Mouse (Mus musculus): ENCODE data around the gene Znrf4. TPM values are rescaled to one million over a fixed set of nuclear protein-coding genes. Genes with fewer than 3 reads are reported as not detected.
A peak's percentile ranks its signal among the peaks of the same experiment; 100 is the strongest.

Gene Znrf4
- polyA plus RNA-seq, 1 experiment from 2014 or later: not detected

- Histone ChIP-seq H3K4me2 (ENCODE audit: low read length) (no peak overlapping the region; the same call in 1 of the 2 replicates), H3K36me3 (ENCODE audit: control insufficient read depth, insufficient read depth, low read length) (0 out of 2 replicates have a peak, but pooled peaks cover 3% of the 10 kb centered on the region), H3K4me1 (ENCODE audit: control insufficient read depth, insufficient read depth, low read depth, low read length) (peaks cover 79% of the 10 kb centered on the region), H3K9me3 (ENCODE audit: control insufficient read depth, low read length) (no peaks in the 10 kb centered on the region), H3K9ac (ENCODE audit: low read depth, low read length) (no peak overlapping the region; the same call in 1 of the 2 replicates), H3K27me3 (replicated peaks; ENCODE audit: control insufficient read depth, insufficient read depth, low read length) (no peaks in the 10 kb centered on the region), H3K27ac (ENCODE audit: low read depth, low read length) (peak overlapping the region; percentile 84), H3K4me3 (ENCODE audit: low read length) (no peak overlapping the region)
- 78% methylated on average over 9 of the region's 9 CpGs for WGBS
- ATAC-seq: no peak
These were observed 43.9 kb downstream of the Znrf4 start for GRCm38 (mm10) chr17:56468380-56468779.

- Histone ChIP-seq H3K4me3 (ENCODE audit: low read length) (peak overlapping the region; percentile 18), H3K27ac (ENCODE audit: low read depth, low read length) (peak overlapping the region; percentile 84), H3K36me3 (ENCODE audit: control insufficient read depth, insufficient read depth, low read length) (0 out of 2 replicates have a peak, but pooled peaks cover 3% of the 10 kb centered on the region), H3K9me3 (ENCODE audit: control insufficient read depth, low read length) (no peaks in the 10 kb centered on the region), H3K9ac (ENCODE audit: low read depth, low read length) (peak overlapping the region; percentile 44), H3K4me1 (ENCODE audit: control insufficient read depth, insufficient read depth, low read depth, low read length) (peaks cover 79% of the 10 kb centered on the region), H3K4me2 (ENCODE audit: low read length) (peak overlapping the region; percentile 51), H3K27me3 (replicated peaks; ENCODE audit: control insufficient read depth, insufficient read depth, low read length) (no peaks in the 10 kb centered on the region)
- peak; percentile 78 for ATAC-seq
- WGBS: 6% methylated on average over 7 of the region's 7 CpGs
These were observed 44.8 kb downstream of the Znrf4 start for GRCm38 (mm10) chr17:56467456-56467884.

- Histone ChIP-seq H3K4me1 (ENCODE audit: control insufficient read depth, insufficient read depth, low read depth, low read length) (peaks cover 74% of the 10 kb centered on the region), H3K27me3 (replicated peaks; ENCODE audit: control insufficient read depth, insufficient read depth, low read length) (no peaks in the 10 kb centered on the region), H3K9me3 (ENCODE audit: control insufficient read depth, low read length) (no peaks in the 10 kb centered on the region), H3K4me2 (ENCODE audit: low read length) (peak overlapping the region; percentile 51), H3K27ac (ENCODE audit: low read depth, low read length) (peak overlapping the region; percentile 84), H3K9ac (ENCODE audit: low read depth, low read length) (peak overlapping the region; percentile 27), H3K36me3 (ENCODE audit: control insufficient read depth, insufficient read depth, low read length) (0 out of 2 replicates have a peak, but pooled peaks cover 3% of the 10 kb centered on the region), H3K4me3 (ENCODE audit: low read length) (no peak overlapping the region)
- WGBS: 44% methylated on average over 6 of the region's 6 CpGs
- ATAC-seq: no peak
These were observed 45.5 kb downstream of the Znrf4 start for GRCm38 (mm10) chr17:56466747-56467146.

GRCm38 (mm10) chr17:56464817-56465216, 47.4 kb downstream of the Znrf4 start:
- Histone ChIP-seq H3K27me3 (replicated peaks; ENCODE audit: control insufficient read depth, insufficient read depth, low read length) (no peaks in the 10 kb centered on the region), H3K27ac (ENCODE audit: low read depth, low read length) (no peak overlapping the region), H3K4me3 (ENCODE audit: low read length) (no peak overlapping the region), H3K9ac (ENCODE audit: low read depth, low read length) (no peak overlapping the region), H3K4me2 (ENCODE audit: low read length) (no peak overlapping the region), H3K9me3 (ENCODE audit: control insufficient read depth, low read length) (no peaks in the 10 kb centered on the region), H3K36me3 (ENCODE audit: control insufficient read depth, insufficient read depth, low read length) (0 out of 2 replicates have a peak, but pooled peaks cover 3% of the 10 kb centered on the region), H3K4me1 (ENCODE audit: control insufficient read depth, insufficient read depth, low read depth, low read length) (peaks cover 75% of the 10 kb centered on the region)
- 49% methylated on average over 7 of the region's 7 CpGs for WGBS
- no peak for ATAC-seq

- H3K27ac ChIP-seq (ENCODE audit: low read depth, low read length): no peak overlapping the region
- H3K4me2 ChIP-seq (ENCODE audit: low read length): no peak overlapping the region
- no peak for ATAC-seq
- peaks cover 73% of the 10 kb centered on the region for H3K4me1 ChIP-seq (ENCODE audit: control insufficient read depth, insufficient read depth, low read depth, low read length)
- H3K9me3 ChIP-seq (ENCODE audit: control insufficient read depth, low read length): no peaks in the 10 kb centered on the region
- H3K36me3 ChIP-seq (ENCODE audit: control insufficient read depth, insufficient read depth, low read length): 0 out of 2 replicates have a peak, but pooled peaks cover 3% of the 10 kb centered on the region
- no peak overlapping the region for H3K4me3 ChIP-seq (ENCODE audit: low read length)
- no peak overlapping the region for H3K9ac ChIP-seq (ENCODE audit: low read depth, low read length)
- 91% methylated on average over 2 of the region's 2 CpGs for WGBS
- no peaks in the 10 kb centered on the region for H3K27me3 ChIP-seq (replicated peaks; ENCODE audit: control insufficient read depth, insufficient read depth, low read length)
These were observed 47.9 kb downstream of the Znrf4 start for GRCm38 (mm10) chr17:56464345-56464744.

GRCm38 (mm10) chr17:56463500-56463899, 48.7 kb downstream of the Znrf4 start:
- 42% methylated on average over 1 of the region's 1 CpGs for WGBS
- no peak overlapping the region for H3K4me3 ChIP-seq (ENCODE audit: low read length)
- H3K9ac ChIP-seq (ENCODE audit: low read depth, low read length): no peak overlapping the region

GRCm38 (mm10) chr17:56462835-56463455, 49.3 kb downstream of the Znrf4 start:
- Histone ChIP-seq H3K9me3 (ENCODE audit: control insufficient read depth, low read length) (no peaks in the 10 kb centered on the region), H3K27ac (ENCODE audit: low read depth, low read length) (peak overlapping the region; percentile 83), H3K36me3 (ENCODE audit: control insufficient read depth, insufficient read depth, low read length) (peaks cover 2% of the 10 kb centered on the region; the same call in 1 of the 2 replicates), H3K4me3 (ENCODE audit: low read length) (peak overlapping the region; percentile 55), H3K4me1 (ENCODE audit: control insufficient read depth, insufficient read depth, low read depth, low read length) (peaks cover 60% of the 10 kb centered on the region), H3K4me2 (ENCODE audit: low read length) (peak overlapping the region; percentile 89), H3K27me3 (replicated peaks; ENCODE audit: control insufficient read depth, insufficient read depth, low read length) (no peaks in the 10 kb centered on the region), H3K9ac (ENCODE audit: low read depth, low read length) (peak overlapping the region; percentile 71)
- 4% methylated on average over 17 of the region's 17 CpGs for WGBS
- no peak for ATAC-seq

More at GRCm38 (mm10) chr17:56463500-56463899, 48.7 kb downstream of the Znrf4 start:
- no peak overlapping the region for H3K4me2 ChIP-seq (ENCODE audit: low read length)
- 0 out of 2 replicates have a peak, but pooled peaks cover 2% of the 10 kb centered on the region for H3K36me3 ChIP-seq (ENCODE audit: control insufficient read depth, insufficient read depth, low read length)
- H3K4me1 ChIP-seq (ENCODE audit: control insufficient read depth, insufficient read depth, low read depth, low read length): peaks cover 65% of the 10 kb centered on the region
- no peak overlapping the region for H3K27ac ChIP-seq (ENCODE audit: low read depth, low read length)
- no peak for ATAC-seq
- no peaks in the 10 kb centered on the region for H3K27me3 ChIP-seq (replicated peaks; ENCODE audit: control insufficient read depth, insufficient read depth, low read length)
- H3K9me3 ChIP-seq (ENCODE audit: control insufficient read depth, low read length): no peaks in the 10 kb centered on the region

- peak overlapping the region; percentile 89 for H3K4me2 ChIP-seq (ENCODE audit: low read length)
- no peaks in the 10 kb centered on the region for H3K9me3 ChIP-seq (ENCODE audit: control insufficient read depth, low read length)
- peak overlapping the region; percentile 83 for H3K27ac ChIP-seq (ENCODE audit: low read depth, low read length)
- H3K27me3 ChIP-seq (replicated peaks; ENCODE audit: control insufficient read depth, insufficient read depth, low read length): no peaks in the 10 kb centered on the region
- peak overlapping the region; percentile 71 for H3K9ac ChIP-seq (ENCODE audit: low read depth, low read length)
- under 1% methylated on average over 75 of the region's 77 CpGs for WGBS
- peak overlapping the region; percentile 55 for H3K4me3 ChIP-seq (ENCODE audit: low read length)
- peaks cover 4% of the 10 kb centered on the region; the same call in 1 of the 2 replicates for H3K36me3 ChIP-seq (ENCODE audit: control insufficient read depth, insufficient read depth, low read length)
- ATAC-seq: peak; percentile 93
- peaks cover 51% of the 10 kb centered on the region for H3K4me1 ChIP-seq (ENCODE audit: control insufficient read depth, insufficient read depth, low read depth, low read length)
These were observed 50.2 kb downstream of the Znrf4 start for GRCm38 (mm10) chr17:56461771-56462743.
